Mouse (Mus musculus): ENCODE data around the gene Lrfn5.

DNA sequence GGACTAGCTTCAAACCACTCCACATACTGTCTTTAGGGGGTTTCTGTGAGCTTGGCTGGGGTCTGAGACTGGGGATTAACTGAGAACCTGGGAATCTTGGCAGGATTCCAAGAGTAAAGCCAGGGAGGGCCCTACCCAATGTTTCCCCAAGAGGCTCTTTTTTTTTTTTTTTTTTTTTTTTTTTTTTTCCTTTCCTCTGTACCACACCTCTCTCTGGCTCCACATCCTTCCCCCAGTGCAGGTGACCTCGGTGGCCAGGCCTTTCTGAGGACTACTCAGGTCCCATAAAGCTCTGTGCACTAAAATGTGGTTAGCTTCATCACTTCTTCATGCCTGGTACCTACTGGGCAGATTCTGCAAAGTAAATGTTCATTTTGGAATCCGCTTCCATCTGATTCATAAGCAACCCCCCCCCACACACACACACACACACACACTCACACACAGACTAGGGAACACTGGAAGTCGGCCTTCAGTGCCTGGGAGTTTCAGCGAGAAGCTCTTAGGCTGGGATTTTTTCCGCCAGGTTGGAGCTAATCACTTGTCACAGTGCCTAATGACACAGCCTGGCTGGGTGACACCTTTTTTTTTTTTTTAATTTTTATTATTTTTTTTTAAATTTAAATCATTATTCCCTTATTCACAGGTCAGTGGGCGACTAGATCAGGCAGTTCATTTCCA lies 662 bp upstream of the Lrfn5 start:
- TF ChIP-seq CTCF (IDR thresholded peaks at IDR 0.05; ENCODE audit: borderline replicate concordance, control insufficient read depth, extremely low read depth, insufficient read depth, low read length, poor library complexity) (no peak), POLR2A (IDR thresholded peaks at IDR 0.05; ENCODE audit: control insufficient read depth, extremely low read depth, insufficient read depth, low read length, poor library complexity) (no peak)

All from thymus, adult 2 months (tissue).